ENCODE assay signal across 24 mouse cellular contexts in the genomic region with DNA sequence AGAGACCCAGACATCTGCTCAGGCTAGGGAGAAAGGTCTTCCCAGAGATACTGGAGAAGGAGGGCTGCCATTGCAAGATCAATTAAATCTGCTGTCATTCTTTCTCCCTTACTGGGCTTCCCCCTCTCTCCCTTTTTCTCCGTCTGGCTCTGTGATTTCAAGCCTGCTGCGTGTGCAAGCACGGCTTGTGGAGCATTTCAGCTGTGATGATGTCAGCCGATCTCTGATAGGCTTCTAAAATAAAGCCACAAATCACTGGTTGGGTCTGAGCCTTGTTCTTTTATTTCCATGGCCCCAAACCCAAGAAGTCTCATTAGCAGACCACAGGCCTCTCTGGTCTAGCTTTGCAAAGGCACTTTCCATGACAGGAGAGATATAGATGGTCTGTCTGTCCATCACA.
"Had no signal": no experiment of that assay in that cellular context is flagged by ENCODE, and none has a peak within 500 bp of the region (broad histone marks: within the 10 kb centered on the region; RNA-seq: fewer than 3 reads in every experiment).

No protein-coding gene starts in this region.

- H3K9me3 ChIP-seq: limb, embryonic 10.5 days; limb, embryonic 13.5 days; liver, embryonic 12.5 days; liver, embryonic 15.5 days; lung, embryonic 15.5 days; megakaryocyte, embryonic 14.5 days; midbrain, embryonic 10.5 days; midbrain, embryonic 13.5 days; neural tube, embryonic 13.5 days had no signal

- H3K27me3 ChIP-seq: limb, embryonic 13.5 days; liver, embryonic 12.5 days; liver, embryonic 15.5 days; lung, embryonic 15.5 days; megakaryocyte, embryonic 14.5 days; midbrain, embryonic 13.5 days; neural tube, embryonic 13.5 days had no signal

- ATAC-seq: liver, embryonic 12.5 days; midbrain, embryonic 13.5 days; midbrain, embryonic 16.5 days had no signal

- H3K4me1 ChIP-seq: limb, embryonic 10.5 days; lung, embryonic 15.5 days; midbrain, embryonic 10.5 days; midbrain, embryonic 13.5 days had no signal

- H3K9ac ChIP-seq: limb, embryonic 13.5 days; liver, embryonic 12.5 days; liver, embryonic 15.5 days; lung, embryonic 15.5 days; midbrain, embryonic 13.5 days; neural tube, embryonic 13.5 days had no signal

- H3K27ac ChIP-seq: kidney, postnatal 0 days; limb, embryonic 10.5 days; limb, embryonic 13.5 days; liver, embryonic 12.5 days; liver, embryonic 15.5 days; lung, embryonic 15.5 days; midbrain, embryonic 10.5 days; midbrain, embryonic 13.5 days; neural tube, embryonic 13.5 days; stomach, postnatal 0 days had no signal

- H3K4me2 ChIP-seq: limb, embryonic 13.5 days; liver, embryonic 12.5 days; liver, embryonic 15.5 days; lung, embryonic 15.5 days; midbrain, embryonic 13.5 days; neural tube, embryonic 13.5 days had no signal

- H3K36me3 ChIP-seq: limb, embryonic 10.5 days; midbrain, embryonic 10.5 days had no signal

- DNase-seq: kidney, postnatal 36 days; liver; lung, adult 18-20 months; lung, postnatal 10 days; lung, postnatal 36 days; right cerebral cortex, adult 18-20 months; right cerebral cortex, postnatal 14 days; right cerebral cortex, postnatal 4 days; thymus, adult 2 months; thymus, postnatal 14 days; thymus, postnatal 4 days had no signal

- H3K4me3 ChIP-seq: limb, embryonic 10.5 days; limb, embryonic 13.5 days; liver, embryonic 12.5 days; liver, embryonic 15.5 days; lung, embryonic 15.5 days; megakaryocyte, embryonic 14.5 days; midbrain, embryonic 10.5 days; midbrain, embryonic 13.5 days; myocyte; neural tube, embryonic 13.5 days had no signal
